Mouse (Mus musculus): Measurements from ENCODE around the gene Pcolce. TPM values are rescaled to one million over a fixed set of nuclear protein-coding genes. Genes with fewer than 3 reads are reported as not detected.

Pcolce gene
- polyA plus RNA-seq, 1 experiment, result 42.7 TPM

Other genes with a start within 250 kb of the Pcolce start
- gene Zan, start 136.7 kb downstream of the Pcolce start, polyA plus RNA-seq (2012; rRNA removed), result 1.4 and 2.8 TPM in 2 replicates
- 46.9 and 57.9 TPM in 2 replicates for gene Pop7, start 111.3 kb downstream of the Pcolce start, polyA plus RNA-seq (2012; rRNA removed)
- 9.6 and 13.9 TPM in 2 replicates for gene Gigyf1, start 95.2 kb downstream of the Pcolce start, polyA plus RNA-seq (2012; rRNA removed)
- not detected in 2 replicates for gene Epo, start 80.5 kb downstream of the Pcolce start, polyA plus RNA-seq (2012; rRNA removed)
- gene Gnb2, start 80.3 kb downstream of the Pcolce start, polyA plus RNA-seq (2012; rRNA removed), result 967 and 1,025 TPM in 2 replicates
- 0.46 and 0.77 TPM in 2 replicates for gene Actl6b, start 60.3 kb downstream of the Pcolce start, polyA plus RNA-seq (2012; rRNA removed)
- gene Tfr2, start 43.9 kb downstream of the Pcolce start, polyA plus RNA-seq (2012; rRNA removed), result 0.17 and 0.21 TPM in 2 replicates
- gene Mospd3, start 12.7 kb downstream of the Pcolce start, polyA plus RNA-seq (2012; rRNA removed), result 69.4 and 80.2 TPM in 2 replicates
- 0.25 and 0.37 TPM in 2 replicates for gene Fbxo24, start 15.2 kb upstream of the Pcolce start, polyA plus RNA-seq (2012; rRNA removed)
- gene Lrch4, start 15.3 kb upstream of the Pcolce start, polyA plus RNA-seq (2012; rRNA removed), result 25.5 and 43.8 TPM in 2 replicates
- 16.2 and 24.0 TPM in 2 replicates for gene Gm20605, start 15.4 kb upstream of the Pcolce start, polyA plus RNA-seq (2012; rRNA removed)
- 67.0 and 85.5 TPM in 2 replicates for gene Sap25, start 27.6 kb upstream of the Pcolce start, polyA plus RNA-seq (2012; rRNA removed)
- 0.71 and 0.90 TPM in 2 replicates for gene Irs3, start 31.9 kb upstream of the Pcolce start, polyA plus RNA-seq (2012; rRNA removed)
- gene Agfg2, start 70.9 kb upstream of the Pcolce start, polyA plus RNA-seq (2012; rRNA removed), result 11.9 and 14.8 TPM in 2 replicates
- 5.0 and 8.0 TPM in 2 replicates for gene Nyap1, start 127.8 kb upstream of the Pcolce start, polyA plus RNA-seq (2012; rRNA removed)
- gene Tsc22d4, start 131.9 kb upstream of the Pcolce start, polyA plus RNA-seq (2012; rRNA removed), result 121 and 125 TPM in 2 replicates
- 31.2 and 34.9 TPM in 2 replicates for gene Ppp1r35, start 165.1 kb upstream of the Pcolce start, polyA plus RNA-seq (2012; rRNA removed)
- 33.7 and 40.1 TPM in 2 replicates for gene Mepce, start 173.9 kb upstream of the Pcolce start, polyA plus RNA-seq (2012; rRNA removed)
- 0.48 and 0.84 TPM in 2 replicates for gene Zcwpw1, start 174.0 kb upstream of the Pcolce start, polyA plus RNA-seq (2012; rRNA removed)
- 9.9 and 12.5 TPM in 2 replicates for gene Pilra, start 222.5 kb upstream of the Pcolce start, polyA plus RNA-seq (2012; rRNA removed)
- 6.6 and 8.9 TPM in 2 replicates for gene Pilrb1, start 244.3 kb upstream of the Pcolce start, polyA plus RNA-seq (2012; rRNA removed)